Comparison of ENCODE assay signal across 14 mouse cellular contexts in the genomic region with DNA sequence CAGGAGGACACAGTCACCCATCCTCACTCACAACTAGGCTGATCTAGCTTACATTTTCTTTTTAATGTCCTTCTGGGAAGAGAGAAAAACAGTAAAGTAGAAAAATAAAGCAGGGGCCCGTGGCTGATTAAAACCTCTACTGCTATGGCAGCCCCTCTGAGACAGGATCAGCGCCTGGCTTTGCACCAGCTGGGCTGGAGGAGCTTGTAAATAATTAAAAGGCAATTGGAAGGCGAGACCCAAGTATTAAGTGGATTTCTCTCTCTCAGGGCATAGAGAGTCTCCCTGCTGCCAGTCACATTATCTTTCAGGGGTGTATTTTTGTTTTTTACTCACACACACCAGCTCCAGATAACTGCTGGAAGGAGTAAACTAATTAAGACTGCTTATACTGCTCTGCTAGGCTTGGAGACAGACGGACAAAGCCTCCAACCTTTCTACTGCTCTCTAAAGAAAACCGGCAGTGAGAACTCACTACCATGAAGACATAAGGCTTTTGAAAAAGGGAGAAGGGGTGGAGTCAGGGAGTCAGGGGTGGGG. TPM values are rescaled to one million over a fixed set of nuclear protein-coding genes. Genes with fewer than 3 reads are reported as not detected.
DNase-seq lines count a peak whose midpoint lies in the region; ATAC-seq and TF ChIP-seq lines count a peak whose summit lies in the region.
"Had no signal": no experiment of that assay in that cellular context is flagged by ENCODE, and none has a peak within 500 bp of the region (broad histone marks: within the 10 kb centered on the region; RNA-seq: fewer than 3 reads in every experiment).

No protein-coding gene starts in this region.

- H3K27ac ChIP-seq in kidney, adult 2 months (ENCODE audit: insufficient read depth, low read depth, low read length) = no peak overlapping the region
- H3K27ac ChIP-seq in kidney, embryonic 14.5 days (ENCODE audit: low read depth, low read length) = no peak overlapping the region
- H3K27ac ChIP-seq in forebrain, embryonic 14.5 days (ENCODE audit: low read depth, low read length) = peak overlapping the region; percentile 56
- peak overlapping the region; percentile 65 for H3K27ac ChIP-seq in midbrain, embryonic 14.5 days (replicated peaks; ENCODE audit: low read depth, low read length)
- H3K27ac ChIP-seq: embryonic facial prominence, embryonic 12.5 days had no signal

- no peak for ATAC-seq in kidney, embryonic 14.5 days (ENCODE audit: low FRiP score, low TSS enrichment)
- ATAC-seq in forebrain, embryonic 14.5 days = peak; percentile 53
- ATAC-seq in midbrain, embryonic 14.5 days (ENCODE audit: low FRiP score, low TSS enrichment) = no peak; the same call in 1 of the 2 replicates
- ATAC-seq: CD4-positive, CD25-positive, alpha-beta regulatory T cell, adult 4 months had no signal

- TF ChIP-seq CTCF in kidney, adult 2 months (conservative IDR thresholded peaks at IDR 0.05; ENCODE audit: insufficient read depth, insufficient read length, low read depth, low read length) = no peak

- no peaks in the 10 kb centered on the region for H3K9me3 ChIP-seq in kidney, embryonic 14.5 days (ENCODE audit: control insufficient read depth, low read length)
- H3K9me3 ChIP-seq in forebrain, embryonic 14.5 days (replicated peaks; ENCODE audit: control insufficient read depth, low read length) = no peaks in the 10 kb centered on the region
- no peaks in the 10 kb centered on the region for H3K9me3 ChIP-seq in midbrain, embryonic 14.5 days (ENCODE audit: control insufficient read depth, low read length)
- H3K9me3 ChIP-seq: embryonic facial prominence, embryonic 12.5 days had no signal

- TF ChIP-seq POLR2A in kidney, adult 2 months (IDR thresholded peaks at IDR 0.05; ENCODE audit: low read depth, low read length) = no peak

- DNase-seq in kidney, adult 2 months = peak; percentile 65
- peak; percentile 62 for DNase-seq in forebrain, embryonic 14.5 days (ENCODE audit: low spot score)
- DNase-seq in kidney, adult 9 months = peak; percentile 57
- peak; percentile 72 for DNase-seq in midbrain, embryonic 14.5 days
- DNase-seq in thymus, postnatal 10 days (ENCODE audit: low spot score in 2 of 2) = no peak
- no peak for DNase-seq in cerebellum, adult 9-11 months
- no peak for DNase-seq in cerebellum, adult 11-12 months
- DNase-seq: adrenal gland, adult 8-10 months; cerebellum, adult 18-20 months; lung, adult 18-20 months; thymus, postnatal 36 days had no signal

- WGBS in kidney, adult 2 months = 42% methylated on average over 5 of the region's 5 CpGs
- WGBS in kidney, embryonic 14.5 days = 51% methylated on average over 5 of the region's 5 CpGs
- 5% methylated on average over 5 of the region's 5 CpGs for WGBS in forebrain, embryonic 14.5 days
- WGBS in midbrain, embryonic 14.5 days = 15% methylated on average over 5 of the region's 5 CpGs

- H3K36me3 ChIP-seq in kidney, adult 2 months (ENCODE audit: control insufficient read depth, insufficient read depth, low read length) = no peaks in the 10 kb centered on the region; the same call in 1 of the 2 replicates
- H3K36me3 ChIP-seq in kidney, embryonic 14.5 days (ENCODE audit: control insufficient read depth, insufficient read depth, low read length) = no peaks in the 10 kb centered on the region
- no peaks in the 10 kb centered on the region; the same call in 1 of the 2 replicates for H3K36me3 ChIP-seq in forebrain, embryonic 14.5 days (ENCODE audit: control insufficient read depth, insufficient read depth, low read length)
- peaks cover 5% of the 10 kb centered on the region; the same call in 1 of the 2 replicates for H3K36me3 ChIP-seq in midbrain, embryonic 14.5 days (ENCODE audit: control insufficient read depth, insufficient read depth, low read length)
- H3K36me3 ChIP-seq: embryonic facial prominence, embryonic 12.5 days had no signal

- no peak overlapping the region for H3K4me2 ChIP-seq in kidney, embryonic 14.5 days (replicated peaks; ENCODE audit: low read depth, low read length)
- no peak overlapping the region for H3K4me2 ChIP-seq in forebrain, embryonic 14.5 days (ENCODE audit: low read length)
- no peak overlapping the region for H3K4me2 ChIP-seq in midbrain, embryonic 14.5 days (ENCODE audit: low read length)
- H3K4me2 ChIP-seq: embryonic facial prominence, embryonic 12.5 days had no signal

- H3K9ac ChIP-seq in kidney, embryonic 14.5 days (ENCODE audit: low read depth, low read length) = no peak overlapping the region
- H3K9ac ChIP-seq in forebrain, embryonic 14.5 days (ENCODE audit: low read length) = peak overlapping the region; percentile 33; the same call in 1 of the 2 replicates
- H3K9ac ChIP-seq in midbrain, embryonic 14.5 days (replicated peaks; ENCODE audit: low read length) = no peak overlapping the region
- H3K9ac ChIP-seq: embryonic facial prominence, embryonic 12.5 days had no signal

- H3K4me1 ChIP-seq in kidney, adult 2 months (ENCODE audit: control insufficient read depth, insufficient read depth, low read length) = peaks cover 25% of the 10 kb centered on the region
- H3K4me1 ChIP-seq in kidney, embryonic 14.5 days (ENCODE audit: control insufficient read depth, insufficient read depth, low read length) = peaks cover 46% of the 10 kb centered on the region
- H3K4me1 ChIP-seq in forebrain, embryonic 14.5 days (ENCODE audit: control insufficient read depth, insufficient read depth, low read length) = peaks cover 42% of the 10 kb centered on the region
- peaks cover 54% of the 10 kb centered on the region for H3K4me1 ChIP-seq in midbrain, embryonic 14.5 days (ENCODE audit: control insufficient read depth, insufficient read depth, low read length)

- H3K27me3 ChIP-seq in kidney, adult 2 months (replicated peaks; ENCODE audit: control insufficient read depth, insufficient read depth, low read length) = no peaks in the 10 kb centered on the region
- H3K27me3 ChIP-seq in kidney, embryonic 14.5 days (ENCODE audit: control insufficient read depth, insufficient read depth, low read length) = no peaks in the 10 kb centered on the region
- H3K27me3 ChIP-seq in forebrain, embryonic 14.5 days (replicated peaks; ENCODE audit: control insufficient read depth, insufficient read depth, low read length) = no peaks in the 10 kb centered on the region
- H3K27me3 ChIP-seq in midbrain, embryonic 14.5 days (ENCODE audit: control insufficient read depth, insufficient read depth, low read length) = no peaks in the 10 kb centered on the region
- H3K27me3 ChIP-seq: embryonic facial prominence, embryonic 12.5 days had no signal

- no peak overlapping the region for H3K4me3 ChIP-seq in kidney, adult 2 months (ENCODE audit: insufficient read depth, low read depth, low read length)
- no peak overlapping the region for H3K4me3 ChIP-seq in kidney, embryonic 14.5 days (ENCODE audit: low read length)
- H3K4me3 ChIP-seq in forebrain, embryonic 14.5 days (ENCODE audit: low read depth, low read length) = no peak overlapping the region
- no peak overlapping the region for H3K4me3 ChIP-seq in midbrain, embryonic 14.5 days (replicated peaks; ENCODE audit: low read depth, low read length)
- H3K4me3 ChIP-seq: embryonic facial prominence, embryonic 12.5 days had no signal

RNA-seq across cellular contexts. Expression of gene Arid3b, which starts 27.8 kb away (rescaled TPM):
- 4.6 and 5.0 TPM in 2 replicates for polyA plus RNA-seq in kidney, adult 2 months (2012; rRNA removed)
- polyA plus RNA-seq in kidney, embryonic 14.5 days (2014; fragmentation: Nextera tagmentation; extraction: Ambion mirVana) = 6.5 and 7.2 TPM in 2 replicates
- 7.0 and 9.8 TPM in 2 replicates for polyA plus RNA-seq in forebrain, embryonic 14.5 days (2014; fragmentation: Nextera tagmentation; extraction: Ambion mirVana)
- 8.7 and 9.6 TPM in 2 replicates for polyA plus RNA-seq in midbrain, embryonic 14.5 days (2014; fragmentation: Nextera tagmentation; extraction: Ambion mirVana)

RNA-seq across cellular contexts. Expression of gene Clk3, which starts 43.2 kb away (rescaled TPM):
- polyA plus RNA-seq in kidney, adult 2 months (2012; rRNA removed) = 71.1 and 81.0 TPM in 2 replicates
- 61.0 and 69.3 TPM in 2 replicates for polyA plus RNA-seq in kidney, embryonic 14.5 days (2014; fragmentation: Nextera tagmentation; extraction: Ambion mirVana)
- 92.3 and 94.9 TPM in 2 replicates for polyA plus RNA-seq in forebrain, embryonic 14.5 days (2014; fragmentation: Nextera tagmentation; extraction: Ambion mirVana)
- polyA plus RNA-seq in midbrain, embryonic 14.5 days (2014; fragmentation: Nextera tagmentation; extraction: Ambion mirVana) = 66.3 and 68.7 TPM in 2 replicates

Comparison
In these comparisons a context has a peak if more than half of its experiments do, and no peak if none do; other contexts are left out.
1. DNase-seq: peak in kidney, adult 2 months (single experiment), forebrain, embryonic 14.5 days (single experiment), kidney, adult 9 months (single experiment) and midbrain, embryonic 14.5 days (single experiment); none in thymus, postnatal 10 days (0 of 2), cerebellum, adult 9-11 months (single experiment) and cerebellum, adult 11-12 months (single experiment).
2. H3K27ac ChIP-seq: peak in forebrain, embryonic 14.5 days (single experiment) and midbrain, embryonic 14.5 days (single experiment); none in kidney, adult 2 months (single experiment) and kidney, embryonic 14.5 days (single experiment).